Mouse (Mus musculus) testis, adult 2 months (tissue): ENCODE measurements at regions not wholly inside any gene's neighbourhood (a gene's known extent, or its start where the extent isn't known, plus 50 kb on each side); places are given as distances from the start of the nearest gene placed in this dataset.

Experiments
- CTCF ChIP-seq: fragments of 200-500 bp; IDR thresholded peaks from 2 replicates; pipeline ENCODE4 v1.5.1; 2012; ENCODE audit warnings: low read depth, mild to moderate bottlenecking, inconsistent platforms, low read length, moderate library complexity; ENCODE audit not compliant: control insufficient read depth, insufficient read depth, insufficient replicate concordance
- POLR2A ChIP-seq: fragments of 200-500 bp; IDR thresholded peaks from 2 replicates; pipeline ENCODE4 v1.6.1; 2012; ENCODE audit warnings: low read depth, mild to moderate bottlenecking, inconsistent platforms, low read length, moderate library complexity; ENCODE audit not compliant: control insufficient read depth

- TF ChIP-seq CTCF (no peak), POLR2A (no peak)
Measured at GRCm38 (mm10) chr9:78817221-78817620, 201.9 kb downstream of the Cd109 start.
